ENCODE assay signal across 13 mouse cellular contexts in the genomic region with DNA sequence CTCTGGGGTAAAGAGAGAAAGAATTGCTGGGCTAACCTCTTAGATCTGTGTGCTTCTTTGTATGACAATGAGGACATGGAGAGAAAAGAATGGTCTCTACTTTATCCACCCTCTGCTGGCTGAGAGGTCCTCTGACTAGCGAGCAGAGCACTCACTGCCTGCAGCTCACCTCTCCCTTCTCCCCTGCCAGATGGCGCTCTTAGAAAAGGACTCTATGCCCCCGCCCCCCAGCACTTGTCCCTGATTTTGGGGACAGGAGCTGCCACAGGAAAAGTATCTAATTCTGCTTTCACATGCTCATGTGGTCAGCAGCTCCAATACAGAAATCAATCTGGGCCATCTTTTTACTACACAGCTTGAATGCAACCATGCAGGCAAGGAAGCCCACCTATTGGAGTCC.
DNase-seq lines count a peak whose midpoint lies in the region; ATAC-seq and TF ChIP-seq lines count a peak whose summit lies in the region.
"Had no signal": no experiment of that assay in that cellular context is flagged by ENCODE, and none has a peak within 500 bp of the region (broad histone marks: within the 10 kb centered on the region; RNA-seq: fewer than 3 reads in every experiment).

No protein-coding gene starts in this region.

- no peak for TF ChIP-seq POLR2A in CH12.LX (IDR thresholded peaks at IDR 0.05; ENCODE audit: low read depth, low read length)

- 0 out of 2 replicates have a peak, but pooled peaks have one; percentile 32 for ATAC-seq in hindbrain, postnatal 0 days
- no peak for ATAC-seq in hindbrain, embryonic 11.5 days (ENCODE audit: low FRiP score)

- no peak overlapping the region for H3K4me2 ChIP-seq in hindbrain, postnatal 0 days (ENCODE audit: low read depth, low read length)
- no peak overlapping the region for H3K4me2 ChIP-seq in hindbrain, embryonic 11.5 days (replicated peaks; ENCODE audit: low read depth, low read length)
- H3K4me2 ChIP-seq in CH12.LX (ENCODE audit: insufficient read depth, low read depth, poor library complexity, severe bottlenecking) = no peak overlapping the region
- H3K4me2 ChIP-seq: embryonic facial prominence, embryonic 12.5 days had no signal

- TF ChIP-seq RAD21 in CH12.LX (IDR thresholded peaks at IDR 0.05; ENCODE audit: low read depth, low read length) = no peak; the same call in none of the 2 replicates

- no peak overlapping the region for H3K27ac ChIP-seq in hindbrain, postnatal 0 days
- no peak overlapping the region for H3K27ac ChIP-seq in hindbrain, embryonic 11.5 days (ENCODE audit: low read depth, low read length)
- no peak overlapping the region for H3K27ac ChIP-seq in CH12.LX (ENCODE audit: insufficient read depth, low read depth)
- H3K27ac ChIP-seq: embryonic facial prominence, embryonic 12.5 days had no signal

- H3K27me3 ChIP-seq in hindbrain, postnatal 0 days (ENCODE audit: insufficient read depth, low read length) = no peaks in the 10 kb centered on the region
- no peaks in the 10 kb centered on the region for H3K27me3 ChIP-seq in hindbrain, embryonic 11.5 days (ENCODE audit: control insufficient read depth, insufficient read depth, low read length)
- no peaks in the 10 kb centered on the region for H3K27me3 ChIP-seq in CH12.LX (replicated peaks)
- H3K27me3 ChIP-seq: embryonic facial prominence, embryonic 12.5 days had no signal

- dilution Hi-C loops in CH12.LX (cut with MboI; ENCODE audit: extremely low pct_ligation_motif_present, extremely low pct_unique_long_range_greater_than_20kb, low sequenced_read_pairs) = no loop called here

- in situ Hi-C loops in CH12.LX (cut with MboI; ENCODE audit: low pct_ligation_motif_present, low pct_unique_long_range_greater_than_20kb, low sequenced_read_pairs) = loop anchor here (25.0 kb wide), 2 partner anchors 371 to 604 kb away; no protein-coding TSS in a partner anchor

- TF ChIP-seq CTCF in hindbrain, postnatal 0 days (IDR thresholded peaks at IDR 0.05; ENCODE audit: low read depth) = peak; percentile 38
- peak in 1 of 2 experiments; percentile 34; a peak in 2 of 4 replicates for TF ChIP-seq CTCF in CH12.LX (conservative IDR thresholded peaks at IDR 0.05 in 1 of 2, IDR thresholded peaks at IDR 0.05 in 1 of 2; ENCODE audit: low read depth in 2 of 2, low read length in 2 of 2)

- 17% methylated on average over 3 of the region's 3 CpGs for WGBS in hindbrain, postnatal 0 days
- 13% methylated on average over 3 of the region's 3 CpGs for WGBS in hindbrain, embryonic 11.5 days

- no peaks in the 10 kb centered on the region for H3K36me3 ChIP-seq in hindbrain, postnatal 0 days (ENCODE audit: insufficient read depth, low read length)
- no peaks in the 10 kb centered on the region for H3K36me3 ChIP-seq in hindbrain, embryonic 11.5 days (ENCODE audit: control insufficient read depth, insufficient read depth, low read length)
- H3K36me3 ChIP-seq in CH12.LX (replicated peaks in 1 of 2; ENCODE audit: control insufficient read depth in 1 of 2, insufficient read depth in 1 of 2, low read length in 1 of 2) = no peaks in the 10 kb centered on the region
- H3K36me3 ChIP-seq: embryonic facial prominence, embryonic 12.5 days had no signal

- TF ChIP-seq EP300 in CH12.LX (IDR thresholded peaks at IDR 0.05; ENCODE audit: low read length) = no peak

- H3K4me3 ChIP-seq in hindbrain, postnatal 0 days (ENCODE audit: low read length) = no peak overlapping the region
- no peak overlapping the region for H3K4me3 ChIP-seq in hindbrain, embryonic 11.5 days (ENCODE audit: low read depth, low read length)
- H3K4me3 ChIP-seq in CH12.LX (replicated peaks in 1 of 3; ENCODE audit: low read depth in 2 of 3, low read length in 2 of 3, poor library complexity in 1 of 3) = no peak overlapping the region
- H3K4me3 ChIP-seq: embryonic facial prominence, embryonic 12.5 days had no signal

- H3K4me1 ChIP-seq in hindbrain, postnatal 0 days (ENCODE audit: insufficient read depth, low read length) = no peaks in the 10 kb centered on the region
- no peaks in the 10 kb centered on the region for H3K4me1 ChIP-seq in hindbrain, embryonic 11.5 days (replicated peaks; ENCODE audit: control insufficient read depth, insufficient read depth, low read length)
- no peaks in the 10 kb centered on the region for H3K4me1 ChIP-seq in CH12.LX (ENCODE audit: control insufficient read depth in 1 of 2, insufficient read depth in 2 of 2)
- H3K4me1 ChIP-seq: embryonic facial prominence, embryonic 12.5 days had no signal

- H3K79me2 ChIP-seq in CH12.LX (replicated peaks; ENCODE audit: control insufficient read depth, extremely low read depth, insufficient read depth, poor library complexity, severe bottlenecking) = no peaks in the 10 kb centered on the region

- peak; percentile 23 for DNase-seq in hindbrain, postnatal 0 days (ENCODE audit: low spot score)
- no peak for DNase-seq in hindbrain, embryonic 11.5 days (ENCODE audit: low spot score)
- no peak for DNase-seq in CH12.LX (ENCODE audit: extremely low read depth)
- DNase-seq in ZHBTc4 (ENCODE audit: low read depth, low spot score) = peak; percentile 29
- DNase-seq in cerebellum, postnatal 25 days = peak; percentile 55 to 70
- DNase-seq in spleen, adult 12 weeks (ENCODE audit: low spot score) = no peak
- no peak for DNase-seq in left cerebral cortex, adult 8-10 months (ENCODE audit: low spot score in 2 of 2)
- DNase-seq: adrenal gland, postnatal 25 days; heart, adult 18-20 months; kidney, postnatal 10 days; lung, postnatal 36 days; right cerebral cortex, postnatal 25 days had no signal

- H3K9ac ChIP-seq in hindbrain, postnatal 0 days (replicated peaks; ENCODE audit: low read length) = no peak overlapping the region
- no peak overlapping the region for H3K9ac ChIP-seq in hindbrain, embryonic 11.5 days (ENCODE audit: low read depth, low read length)
- no peak overlapping the region for H3K9ac ChIP-seq in CH12.LX (ENCODE audit: insufficient read depth, low read depth)
- H3K9ac ChIP-seq: embryonic facial prominence, embryonic 12.5 days had no signal

- H3K9me3 ChIP-seq in hindbrain, postnatal 0 days (ENCODE audit: low read length) = no peaks in the 10 kb centered on the region
- no peaks in the 10 kb centered on the region for H3K9me3 ChIP-seq in hindbrain, embryonic 11.5 days (ENCODE audit: control insufficient read depth, low read length)
- no peaks in the 10 kb centered on the region for H3K9me3 ChIP-seq in CH12.LX (replicated peaks; ENCODE audit: low read length)
- H3K9me3 ChIP-seq: embryonic facial prominence, embryonic 12.5 days had no signal

TF ChIP-seq in CH12.LX, 34 proteins besides CTCF, POLR2A, EP300 and RAD21:
- TF ChIP-seq UBTF (IDR thresholded peaks at IDR 0.05; ENCODE audit: low read depth, low read length) (no peak), TCF12 (IDR thresholded peaks at IDR 0.05; ENCODE audit: low read depth, low read length) (no peak), JUND (conservative IDR thresholded peaks at IDR 0.05; ENCODE audit: low read depth, low read length) (no peak), ZC3H11A (IDR thresholded peaks at IDR 0.05; ENCODE audit: low read depth, low read length) (no peak), SMC3 (IDR thresholded peaks at IDR 0.05; ENCODE audit: low read depth, low read length) (peak; percentile 21), ZMIZ1 (IDR thresholded peaks at IDR 0.05; ENCODE audit: low read depth, low read length) (no peak)

Comparison
In these comparisons a context has a peak if more than half of its experiments do, and no peak if none do; other contexts are left out.
1. DNase-seq: peak in hindbrain, postnatal 0 days (single experiment), ZHBTc4 (single experiment) and cerebellum, postnatal 25 days (2 of 2); none in hindbrain, embryonic 11.5 days (single experiment), CH12.LX (single experiment), spleen, adult 12 weeks (single experiment) and left cerebral cortex, adult 8-10 months (0 of 2).